Mouse (Mus musculus) E14TG2a.4 (cell line): ENCODE measurements around the gene Spdye4a.

Experiments
- CTCF ChIP-seq: conservative IDR thresholded peaks from 2 replicates; pipeline ENCODE4 v1.5.1; 2014; ENCODE audit warnings: low read length
- POU5F1 ChIP-seq: IDR thresholded peaks from 2 replicates; pipeline ENCODE4 v1.6.1; 2014; ENCODE audit warnings: low read length, borderline replicate concordance

DNA sequence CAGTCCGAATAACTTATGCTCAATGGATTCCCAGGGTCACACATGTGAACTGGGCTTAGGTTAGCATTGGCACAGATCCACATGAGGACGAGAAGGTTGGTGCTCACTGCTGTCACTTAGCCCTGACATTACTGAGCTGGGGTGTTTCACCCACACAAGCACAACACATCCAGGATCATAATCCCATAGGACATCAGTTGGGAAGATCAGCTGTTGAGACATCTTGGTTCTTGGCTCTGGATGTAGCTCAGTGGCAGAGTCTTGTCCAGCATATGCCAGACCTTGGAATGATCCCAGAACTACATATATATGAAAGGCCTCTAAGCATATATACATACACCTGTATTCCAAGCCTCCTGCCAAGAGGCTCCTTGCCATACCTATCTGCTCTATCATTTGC is 31.5 kb downstream of the Spdye4a start:
- TF ChIP-seq CTCF = no peak
- no peak for TF ChIP-seq POU5F1
